Mouse (Mus musculus): ENCODE measurements around the gene Yrdc. TPM values are rescaled to one million over a fixed set of nuclear protein-coding genes. Genes with fewer than 3 reads are reported as not detected.

The Yrdc gene
- polyA plus RNA-seq, 1 experiment: 70.4 TPM

DNA sequence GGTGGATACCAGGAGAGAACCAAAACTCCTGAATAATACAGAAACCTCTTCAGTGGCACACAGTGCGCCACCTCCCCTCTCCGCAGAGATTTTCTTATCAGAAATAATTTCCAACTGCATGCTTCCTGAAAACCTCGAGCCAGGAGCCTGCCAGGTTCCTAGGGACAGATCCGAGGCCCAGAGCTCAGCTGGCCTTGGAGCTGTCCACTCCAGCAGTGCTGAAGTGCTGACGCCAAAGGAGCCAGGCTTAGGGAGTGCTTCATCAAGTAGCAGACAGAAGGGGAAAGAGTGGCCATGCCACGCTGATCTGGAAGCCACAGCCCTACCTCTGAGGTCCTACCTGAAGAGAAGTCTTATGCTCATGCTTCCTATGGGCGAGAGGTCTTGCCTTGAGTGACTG, 10.0 kb downstream of the Yrdc start:
- peaks cover 7% of the 10 kb centered on the region; the same call in 1 of the 2 replicates for H3K27me3 ChIP-seq (ENCODE audit: control insufficient read depth, insufficient read depth, low read length)
- peaks cover 6% of the 10 kb centered on the region; the same call in 1 of the 2 replicates for H3K4me1 ChIP-seq (replicated peaks; ENCODE audit: control insufficient read depth, insufficient read depth, low read length)
- WGBS: 18% methylated on average over 7 of the region's 7 CpGs
- no peak overlapping the region for H3K27ac ChIP-seq (ENCODE audit: control insufficient read depth, insufficient read depth, low read length)
- no peak overlapping the region for H3K4me3 ChIP-seq (ENCODE audit: control insufficient read depth, insufficient read depth, low read length)
- no peaks in the 10 kb centered on the region for H3K36me3 ChIP-seq (ENCODE audit: control insufficient read depth, insufficient read depth, low read length)
- DNase-seq: peak; percentile 44
- TF ChIP-seq CTCF (IDR thresholded peaks at IDR 0.05; ENCODE audit: borderline replicate concordance, control insufficient read depth, extremely low read depth, insufficient read depth, low read length, poor library complexity) (no peak), POLR2A (IDR thresholded peaks at IDR 0.05; ENCODE audit: control insufficient read depth, extremely low read depth, insufficient read depth, low read length, poor library complexity) (no peak)

DNA sequence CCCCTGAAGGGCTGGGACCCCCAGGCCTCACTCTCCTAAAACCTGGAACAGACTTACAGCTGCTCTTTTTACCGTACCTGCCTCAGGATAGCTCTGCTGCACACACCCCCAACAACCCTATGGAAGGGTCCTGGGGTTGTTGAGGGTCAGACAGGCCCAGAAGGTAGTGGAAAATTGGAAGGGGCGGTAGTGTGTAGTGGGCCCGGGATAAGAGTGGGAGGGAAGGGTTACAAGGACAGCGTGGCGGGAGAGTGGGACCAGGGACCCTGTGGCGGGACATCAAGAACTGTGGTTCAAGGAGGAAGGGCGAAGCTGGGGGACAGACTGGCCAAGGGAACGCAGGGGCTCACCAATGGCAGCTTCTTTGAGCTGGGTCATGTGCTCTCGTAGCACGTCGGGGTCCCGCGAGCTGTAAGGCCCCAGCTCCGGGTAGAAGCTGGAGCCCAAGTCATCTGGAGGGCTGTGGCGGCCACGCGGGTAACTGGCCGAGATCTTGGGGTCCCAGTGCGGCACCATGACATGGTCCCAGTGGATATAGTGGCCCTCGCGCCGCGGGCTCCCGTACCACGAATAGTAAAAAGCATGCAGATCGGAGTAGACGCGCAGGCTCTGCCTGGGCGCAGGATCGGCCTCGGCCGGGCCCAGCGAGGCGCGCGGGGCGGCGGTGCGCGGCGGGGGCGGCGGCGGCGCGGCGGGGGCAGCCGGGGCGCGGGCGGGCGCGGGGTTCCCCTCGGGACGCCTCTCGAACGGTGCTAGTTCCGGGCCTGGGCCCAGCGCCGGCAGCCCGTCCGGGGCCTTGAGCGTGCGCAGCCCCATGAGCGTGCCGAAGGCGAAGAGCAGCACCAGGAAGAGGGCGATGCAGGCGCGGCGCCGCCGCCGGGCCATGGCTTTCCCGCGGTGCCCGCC, 11.1 kb downstream of the Yrdc start, which contains the start of gene Maneal:
Maneal (minus strand) TSS at position 889 of the 906 bp plus-strand sequence.
- H3K27me3 ChIP-seq (ENCODE audit: control insufficient read depth, insufficient read depth, low read length): peaks cover 7% of the 10 kb centered on the region; the same call in 1 of the 2 replicates
- no peak for TF ChIP-seq CTCF (IDR thresholded peaks at IDR 0.05; ENCODE audit: borderline replicate concordance, control insufficient read depth, extremely low read depth, insufficient read depth, low read length, poor library complexity)
- no peak for TF ChIP-seq POLR2A (IDR thresholded peaks at IDR 0.05; ENCODE audit: control insufficient read depth, extremely low read depth, insufficient read depth, low read length, poor library complexity)
- DNase-seq: no peak
- no peaks in the 10 kb centered on the region for H3K36me3 ChIP-seq (ENCODE audit: control insufficient read depth, insufficient read depth, low read length)
- H3K4me3 ChIP-seq (ENCODE audit: control insufficient read depth, insufficient read depth, low read length): peak within 1 kb of the TSS; percentile 34
- H3K4me1 ChIP-seq (replicated peaks; ENCODE audit: control insufficient read depth, insufficient read depth, low read length): peaks cover 6% of the 10 kb centered on the region; the same call in 1 of the 2 replicates
- 8% methylated on average over 77 of the region's 77 CpGs for WGBS
- no peak within 1 kb of the TSS for H3K27ac ChIP-seq (ENCODE audit: control insufficient read depth, insufficient read depth, low read length)

DNA sequence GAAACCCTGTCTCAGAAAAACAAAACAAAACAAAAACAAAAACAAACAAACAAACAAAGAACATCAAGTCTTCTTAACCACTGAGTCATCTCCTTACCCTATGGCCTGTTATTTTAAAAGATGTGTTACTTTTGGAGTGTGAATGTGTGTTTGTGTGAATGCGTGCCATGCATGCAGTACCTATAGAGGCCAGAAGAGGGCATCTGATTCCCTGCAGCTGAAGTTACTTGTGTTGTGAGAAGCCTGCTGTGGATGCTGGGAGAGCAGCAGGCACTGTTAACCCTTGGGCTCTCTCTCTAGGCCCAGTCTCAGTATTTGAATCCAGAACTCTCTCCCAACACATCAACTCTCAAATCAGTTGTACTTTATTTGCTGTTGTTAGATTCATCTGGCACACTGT, 22.2 kb downstream of the Yrdc start:
- TF ChIP-seq POLR2A (IDR thresholded peaks at IDR 0.05; ENCODE audit: control insufficient read depth, extremely low read depth, insufficient read depth, low read length, poor library complexity): no peak
- no peak for TF ChIP-seq CTCF (IDR thresholded peaks at IDR 0.05; ENCODE audit: borderline replicate concordance, control insufficient read depth, extremely low read depth, insufficient read depth, low read length, poor library complexity)
- no peak overlapping the region for H3K27ac ChIP-seq (ENCODE audit: control insufficient read depth, insufficient read depth, low read length)
- H3K4me3 ChIP-seq (ENCODE audit: control insufficient read depth, insufficient read depth, low read length): no peak overlapping the region
- no peaks in the 10 kb centered on the region for H3K4me1 ChIP-seq (replicated peaks; ENCODE audit: control insufficient read depth, insufficient read depth, low read length)
- no peaks in the 10 kb centered on the region for H3K36me3 ChIP-seq (ENCODE audit: control insufficient read depth, insufficient read depth, low read length)
- no peak for DNase-seq
- 97% methylated on average over 1 of the region's 1 CpGs for WGBS
- H3K27me3 ChIP-seq (ENCODE audit: control insufficient read depth, insufficient read depth, low read length): no peaks in the 10 kb centered on the region

DNA sequence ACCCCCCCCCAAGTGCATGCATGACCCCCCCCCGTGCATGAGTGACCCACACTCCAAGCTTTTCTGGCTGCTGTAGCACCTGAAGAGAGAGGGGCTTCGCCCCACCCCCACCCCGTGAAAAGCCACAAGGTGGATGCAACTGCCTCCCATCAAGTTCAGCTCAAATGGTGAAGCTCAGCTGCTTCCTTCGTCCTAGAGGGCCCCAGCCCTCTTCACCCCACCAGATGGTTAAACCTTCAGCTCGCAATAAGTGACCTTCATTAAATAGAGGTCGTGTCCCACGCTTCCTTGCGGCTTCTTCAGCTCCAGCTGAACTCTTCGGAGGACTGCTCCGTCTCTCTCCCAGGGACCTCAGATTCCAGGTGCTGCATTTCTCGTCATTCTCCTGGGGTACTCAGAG, 30.1 kb downstream of the Yrdc start, which contains the start of gene Epha10:
Epha10 (plus strand) TSS at position 301 of the 400 bp plus-strand sequence.
- no peaks in the 10 kb centered on the region for H3K36me3 ChIP-seq (ENCODE audit: control insufficient read depth, insufficient read depth, low read length)
- H3K4me1 ChIP-seq (replicated peaks; ENCODE audit: control insufficient read depth, insufficient read depth, low read length): no peaks in the 10 kb centered on the region
- DNase-seq: no peak
- no peak within 1 kb of the TSS for H3K27ac ChIP-seq (ENCODE audit: control insufficient read depth, insufficient read depth, low read length)
- no peak for TF ChIP-seq POLR2A (IDR thresholded peaks at IDR 0.05; ENCODE audit: control insufficient read depth, extremely low read depth, insufficient read depth, low read length, poor library complexity)
- TF ChIP-seq CTCF (IDR thresholded peaks at IDR 0.05; ENCODE audit: borderline replicate concordance, control insufficient read depth, extremely low read depth, insufficient read depth, low read length, poor library complexity): no peak
- H3K27me3 ChIP-seq (ENCODE audit: control insufficient read depth, insufficient read depth, low read length): peaks cover 6% of the 10 kb centered on the region; the same call in 1 of the 2 replicates
- no peak within 1 kb of the TSS for H3K4me3 ChIP-seq (ENCODE audit: control insufficient read depth, insufficient read depth, low read length)
- WGBS: 16% methylated on average over 11 of the region's 11 CpGs

DNA sequence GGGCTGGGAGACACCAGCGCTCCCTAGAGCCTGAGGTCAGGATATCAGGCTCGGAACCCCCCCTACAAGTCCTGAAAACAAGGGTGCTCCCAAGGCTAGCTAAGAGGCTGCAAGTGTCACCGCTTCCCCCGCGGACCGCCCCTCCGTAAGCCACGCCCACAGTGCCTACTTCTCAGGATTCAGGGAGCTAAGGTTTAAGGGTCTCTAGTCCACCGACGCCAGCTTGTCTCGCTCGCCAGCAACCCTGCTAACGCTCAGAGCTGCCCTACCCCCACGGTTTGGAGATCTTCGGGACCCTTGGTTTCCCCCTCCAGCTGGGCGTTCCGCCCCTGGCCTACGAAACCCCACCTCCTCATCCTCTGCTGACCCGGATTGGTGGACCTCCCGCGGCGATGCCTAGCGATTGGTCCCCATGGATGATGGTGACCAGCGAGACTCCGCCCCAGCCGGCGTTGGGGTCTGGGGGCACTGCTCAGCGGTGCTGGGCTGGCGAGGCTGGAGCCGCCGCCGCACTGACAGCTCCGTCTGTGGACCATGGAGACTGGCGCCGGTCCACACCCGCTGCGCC, 30.9 kb downstream of the Yrdc start:
- no peak for TF ChIP-seq POLR2A (IDR thresholded peaks at IDR 0.05; ENCODE audit: control insufficient read depth, extremely low read depth, insufficient read depth, low read length, poor library complexity)
- TF ChIP-seq CTCF (IDR thresholded peaks at IDR 0.05; ENCODE audit: borderline replicate concordance, control insufficient read depth, extremely low read depth, insufficient read depth, low read length, poor library complexity): no peak
- H3K4me1 ChIP-seq (replicated peaks; ENCODE audit: control insufficient read depth, insufficient read depth, low read length): no peaks in the 10 kb centered on the region
- H3K4me3 ChIP-seq (ENCODE audit: control insufficient read depth, insufficient read depth, low read length): no peak overlapping the region
- no peak overlapping the region for H3K27ac ChIP-seq (ENCODE audit: control insufficient read depth, insufficient read depth, low read length)
- H3K27me3 ChIP-seq (ENCODE audit: control insufficient read depth, insufficient read depth, low read length): peaks cover 6% of the 10 kb centered on the region; the same call in 1 of the 2 replicates
- no peak for DNase-seq
- WGBS: 6% methylated on average over 37 of the region's 37 CpGs
- no peaks in the 10 kb centered on the region for H3K36me3 ChIP-seq (ENCODE audit: control insufficient read depth, insufficient read depth, low read length)

DNA sequence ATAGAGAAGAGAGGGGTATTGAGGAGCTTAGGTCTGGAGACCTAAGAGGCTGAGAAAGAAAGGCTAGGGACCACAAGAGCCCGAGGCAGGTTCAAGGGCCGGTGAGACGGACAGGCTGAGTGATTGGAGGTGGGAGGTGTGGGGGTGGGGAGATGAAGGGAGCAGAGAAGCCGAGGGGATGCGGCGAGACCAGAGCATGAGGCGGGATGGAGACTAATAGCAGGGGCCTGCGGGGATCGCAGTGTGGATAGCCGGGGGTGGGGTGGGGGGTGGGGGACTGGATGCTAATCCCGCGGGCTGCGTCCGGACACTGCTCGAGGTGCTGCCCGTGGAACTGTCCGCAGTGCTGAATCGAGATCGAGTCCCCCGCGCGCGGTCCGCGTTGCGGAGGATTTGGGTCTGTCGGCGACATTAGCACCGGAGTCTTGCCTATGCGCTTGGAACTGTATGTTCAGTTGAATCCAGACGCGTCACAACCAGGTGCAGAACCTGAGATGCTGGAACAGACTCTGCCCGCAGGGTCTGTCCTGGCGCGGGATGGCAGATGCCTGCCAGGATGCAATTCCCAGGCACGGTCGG, 31.8 kb downstream of the Yrdc start:
- Histone ChIP-seq H3K27ac (ENCODE audit: control insufficient read depth, insufficient read depth, low read length) (no peak overlapping the region), H3K4me1 (replicated peaks; ENCODE audit: control insufficient read depth, insufficient read depth, low read length) (no peaks in the 10 kb centered on the region), H3K27me3 (ENCODE audit: control insufficient read depth, insufficient read depth, low read length) (peaks cover 6% of the 10 kb centered on the region; the same call in 1 of the 2 replicates), H3K36me3 (ENCODE audit: control insufficient read depth, insufficient read depth, low read length) (no peaks in the 10 kb centered on the region), H3K4me3 (ENCODE audit: control insufficient read depth, insufficient read depth, low read length) (no peak overlapping the region)
- WGBS: 5% methylated on average over 37 of the region's 37 CpGs
- no peak for DNase-seq
- no peak for TF ChIP-seq CTCF (IDR thresholded peaks at IDR 0.05; ENCODE audit: borderline replicate concordance, control insufficient read depth, extremely low read depth, insufficient read depth, low read length, poor library complexity)
- TF ChIP-seq POLR2A (IDR thresholded peaks at IDR 0.05; ENCODE audit: control insufficient read depth, extremely low read depth, insufficient read depth, low read length, poor library complexity): no peak
